Mouse (Mus musculus) liver, adult (tissue): ENCODE results near the gene E130309D02Rik.

Experiments
- GATA4 ChIP-seq: IDR thresholded peaks from 2 replicates; pipeline ENCODE4 v1.6.1; 2014; ENCODE audit warnings: mild to moderate bottlenecking, low read length; ENCODE audit not compliant: insufficient replicate concordance

The E130309D02Rik gene

GRCm38 (mm10) chr5:143284762-143285161 lies 30.4 kb downstream of the E130309D02Rik start:
- TF ChIP-seq GATA4: no peak

GRCm38 (mm10) chr5:143279247-143279646 lies 35.9 kb downstream of the E130309D02Rik start:
- no peak for TF ChIP-seq GATA4

- TF ChIP-seq GATA4: no peak
Measured at GRCm38 (mm10) chr5:143275761-143276160, 39.4 kb downstream of the E130309D02Rik start.

GRCm38 (mm10) chr5:143272540-143273330 lies 42.4 kb downstream of the E130309D02Rik start:
- TF ChIP-seq GATA4: no peak

GRCm38 (mm10) chr5:143272108-143272507 lies 43.1 kb downstream of the E130309D02Rik start:
- TF ChIP-seq GATA4: no peak

- no peak for TF ChIP-seq GATA4
Measured at GRCm38 (mm10) chr5:143271642-143272041, 43.5 kb downstream of the E130309D02Rik start.

- TF ChIP-seq GATA4: no peak
Measured at GRCm38 (mm10) chr5:143270151-143270519, 45.0 kb downstream of the E130309D02Rik start.

- TF ChIP-seq GATA4: no peak
Measured at GRCm38 (mm10) chr5:143269363-143270150, 45.6 kb downstream of the E130309D02Rik start, which contains the start of gene Zfp316. TSS of gene Zfp316 (minus strand) at chr5:143270022.

- no peak for TF ChIP-seq GATA4
Measured at GRCm38 (mm10) chr5:143268985-143269362, 46.2 kb downstream of the E130309D02Rik start.

GRCm38 (mm10) chr5:143266794-143267193 lies 48.4 kb downstream of the E130309D02Rik start:
- TF ChIP-seq GATA4: no peak

GRCm38 (mm10) chr5:143265409-143265808 lies 49.8 kb downstream of the E130309D02Rik start:
- no peak for TF ChIP-seq GATA4

- TF ChIP-seq GATA4: no peak
Measured at GRCm38 (mm10) chr5:143264689-143265088, 50.5 kb downstream of the E130309D02Rik start.

- no peak for TF ChIP-seq GATA4
Measured at GRCm38 (mm10) chr5:143261636-143262035, 53.5 kb downstream of the E130309D02Rik start.

- no peak for TF ChIP-seq GATA4
Measured at GRCm38 (mm10) chr5:143255802-143256201, 59.4 kb downstream of the E130309D02Rik start.

GRCm38 (mm10) chr5:143255131-143255519 lies 60.0 kb downstream of the E130309D02Rik start:
- TF ChIP-seq GATA4: no peak

GRCm38 (mm10) chr5:143254487-143255130 lies 60.6 kb downstream of the E130309D02Rik start:
- TF ChIP-seq GATA4: no peak
